Mouse (Mus musculus): Measurements from ENCODE around the gene Nmrk1. TPM values are rescaled to one million over a fixed set of nuclear protein-coding genes. Genes with fewer than 3 reads are reported as not detected.

The Nmrk1 gene
- total RNA-seq, 4 experiments from 2014 or later, result 8.0 to 11.0 (median 10.7) TPM

Other genes starting within 250 kb of the Nmrk1 start
- gene Ostf1, start 127 bp upstream of the Nmrk1 start, total RNA-seq (2022), result 10 to 100 TPM; 23.5 to 35.8 (median 27.8) TPM
- 10 to 100 TPM in 3 of 4 experiments, 1 to 10 TPM in 1; 9.7 to 14.1 (median 10.7) TPM for gene Carnmt1, start 38.8 kb downstream of the Nmrk1 start, total RNA-seq (2022)
- 10 to 100 TPM; 17.7 to 25.5 (median 23.2) TPM for gene D030056L22Rik, start 81.2 kb downstream of the Nmrk1 start, total RNA-seq (2022)
- gene Trpm6, start 118.0 kb downstream of the Nmrk1 start, total RNA-seq (2022), result under 1 TPM; 0.28 to 0.68 (median 0.50) TPM